Mouse (Mus musculus): ENCODE measurements around the gene Vps26a. TPM values are rescaled to one million over a fixed set of nuclear protein-coding genes. Genes with fewer than 3 reads are reported as not detected.
"Not testable (repeated sequence)": the region's sequence is repeated elsewhere in the genome, so short reads cannot be mapped to it uniquely, and the experiment has no call there.

Vps26a gene
- polyA plus RNA-seq, 1 experiment from 2014 or later = 77.4 TPM

DNA sequence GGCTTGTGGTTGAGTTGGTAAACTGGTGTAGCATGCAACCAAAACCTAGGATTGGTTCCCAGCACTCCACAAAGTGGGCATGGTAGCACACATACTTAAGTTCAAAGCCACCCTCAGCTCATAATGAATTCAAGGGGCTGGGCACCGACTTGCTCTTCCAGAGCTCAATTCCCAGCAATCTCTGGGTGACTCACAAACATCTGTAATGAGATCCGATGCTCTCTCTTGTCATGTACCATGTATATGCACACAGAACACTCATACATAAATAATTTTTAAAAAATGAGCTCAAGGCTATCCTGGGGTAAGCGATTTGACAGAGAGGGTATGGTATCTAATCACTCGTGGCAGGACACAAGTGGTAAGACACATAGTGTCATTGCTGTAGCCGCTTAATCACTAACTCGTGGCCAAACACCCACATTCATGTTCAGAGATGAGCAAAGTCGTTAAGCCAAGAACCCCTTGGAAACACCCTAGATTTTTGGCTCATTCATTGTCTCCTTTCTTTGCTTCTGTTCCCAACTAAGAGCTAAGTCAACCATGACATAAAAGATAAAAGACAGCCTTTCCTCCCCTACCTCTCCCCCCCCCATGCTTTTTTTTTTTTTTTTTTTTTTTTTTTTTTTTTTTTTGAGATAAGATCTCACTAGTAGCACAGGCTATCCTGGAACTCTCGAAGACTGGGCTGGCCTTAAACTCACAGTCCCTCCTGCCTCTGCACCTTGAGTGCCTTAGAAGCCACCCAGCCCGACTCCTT is 18.8 kb upstream of the Vps26a start:
- Histone ChIP-seq H3K9me3 (ENCODE audit: control insufficient read depth, low read length) (no peaks in the 10 kb centered on the region), H3K27me3 (replicated peaks; ENCODE audit: control insufficient read depth, insufficient read depth, low read length) (no peaks in the 10 kb centered on the region), H3K27ac (ENCODE audit: low read depth, low read length) (peak overlapping the region; percentile 82), H3K4me3 (ENCODE audit: low read depth, low read length) (no peak overlapping the region), H3K36me3 (ENCODE audit: control insufficient read depth, insufficient read depth, low read length) (no peaks in the 10 kb centered on the region), H3K4me1 (replicated peaks; ENCODE audit: control insufficient read depth, insufficient read depth, low read length) (peaks cover 39% of the 10 kb centered on the region), H3K4me2 (peak overlapping the region; percentile 85), H3K9ac (ENCODE audit: low read depth, low read length) (no peak overlapping the region)
- WGBS = 59% methylated on average over 9 of the region's 9 CpGs
- ATAC-seq (replicated peaks; ENCODE audit: low FRiP score) (no peak), DNase-seq (ENCODE audit: low spot score) (no peak)

DNA sequence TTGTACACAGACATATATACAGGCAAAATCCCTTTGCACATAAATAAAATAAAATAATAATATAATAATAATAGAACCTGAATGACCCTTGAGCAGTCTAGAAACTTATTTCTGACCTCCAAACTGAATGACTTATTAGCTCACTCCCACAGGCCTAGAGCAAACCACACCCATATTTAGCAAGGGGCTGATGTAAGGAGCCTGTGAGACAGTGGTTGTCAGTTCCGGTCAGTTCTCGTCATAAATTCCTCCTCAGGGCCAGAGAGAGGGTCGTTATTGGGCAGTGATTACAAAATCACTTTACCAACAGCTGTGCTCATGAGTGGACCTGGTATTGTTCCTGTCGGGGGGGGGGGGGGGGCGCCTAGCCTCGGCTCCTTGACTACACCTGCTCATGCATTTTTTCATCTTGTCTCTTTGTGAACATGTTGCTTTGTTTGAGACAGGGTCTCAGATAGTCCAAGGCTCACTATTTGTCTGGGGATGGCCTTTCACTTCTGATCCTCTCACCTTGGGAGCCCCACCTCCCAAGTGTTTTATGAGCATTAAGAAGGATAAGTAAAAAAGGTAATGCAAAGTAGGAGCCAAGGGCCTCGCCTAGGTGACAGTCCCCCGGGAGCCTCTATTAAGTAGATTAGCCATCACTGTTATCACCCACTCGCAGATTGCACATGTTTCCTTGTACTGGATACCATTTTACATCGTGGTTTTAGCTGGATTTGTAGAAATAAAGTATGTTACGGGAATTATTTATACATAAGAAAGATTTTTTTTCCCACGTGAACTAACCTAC is 17.4 kb upstream of the Vps26a start:
- DNase-seq (ENCODE audit: low spot score) (no peak), ATAC-seq (replicated peaks; ENCODE audit: low FRiP score) (peak; percentile 32; the same call in 1 of the 2 replicates)
- Histone ChIP-seq H3K4me1 (replicated peaks; ENCODE audit: control insufficient read depth, insufficient read depth, low read length) (peaks cover 38% of the 10 kb centered on the region), H3K27ac (ENCODE audit: low read depth, low read length) (peak overlapping the region; percentile 30; the same call in 1 of the 2 replicates), H3K27me3 (replicated peaks; ENCODE audit: control insufficient read depth, insufficient read depth, low read length) (no peaks in the 10 kb centered on the region), H3K9me3 (ENCODE audit: control insufficient read depth, low read length) (no peaks in the 10 kb centered on the region), H3K9ac (ENCODE audit: low read depth, low read length) (0 out of 2 replicates have a peak overlapping the region, but pooled peaks have one; percentile 27), H3K36me3 (ENCODE audit: control insufficient read depth, insufficient read depth, low read length) (no peaks in the 10 kb centered on the region), H3K4me2 (peak overlapping the region; percentile 54), H3K4me3 (ENCODE audit: low read depth, low read length) (no peak overlapping the region)
- WGBS = 45% methylated on average over 12 of the region's 12 CpGs

DNA sequence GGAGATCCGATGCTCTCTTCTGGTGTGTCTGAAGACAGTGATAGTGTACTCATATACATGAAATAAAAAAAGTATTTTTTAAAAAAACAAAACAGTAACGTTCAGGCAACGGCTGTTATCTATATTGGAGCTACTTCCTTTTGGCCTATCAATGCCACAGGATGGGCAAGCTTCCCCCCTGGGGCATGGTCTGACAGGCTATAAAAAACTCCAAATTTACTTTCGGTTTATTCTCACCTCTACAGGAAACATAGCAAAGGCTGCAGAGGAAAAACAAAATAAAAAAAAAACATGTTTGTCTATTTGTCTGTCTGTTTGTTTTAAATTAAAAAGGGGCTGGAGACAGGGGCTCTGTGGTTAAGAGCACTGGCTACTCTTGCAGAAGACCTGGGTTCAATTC is 16.7 kb upstream of the Vps26a start:
- DNase-seq (ENCODE audit: low spot score) = no peak
- Histone ChIP-seq H3K9ac (ENCODE audit: low read depth, low read length) (0 out of 2 replicates have a peak overlapping the region, but pooled peaks have one; percentile 27), H3K4me1 (replicated peaks; ENCODE audit: control insufficient read depth, insufficient read depth, low read length) (peaks cover 34% of the 10 kb centered on the region), H3K9me3 (ENCODE audit: control insufficient read depth, low read length) (no peaks in the 10 kb centered on the region), H3K27ac (ENCODE audit: low read depth, low read length) (peak overlapping the region; percentile 28; the same call in 1 of the 2 replicates), H3K27me3 (replicated peaks; ENCODE audit: control insufficient read depth, insufficient read depth, low read length) (no peaks in the 10 kb centered on the region), H3K36me3 (ENCODE audit: control insufficient read depth, insufficient read depth, low read length) (no peaks in the 10 kb centered on the region), H3K4me2 (peak overlapping the region; percentile 54), H3K4me3 (ENCODE audit: low read depth, low read length) (no peak overlapping the region)
- 32% methylated on average over 4 of the region's 4 CpGs for WGBS
- 0 out of 2 replicates have a peak, but pooled peaks have one; percentile 24 for ATAC-seq (replicated peaks; ENCODE audit: low FRiP score)

DNA sequence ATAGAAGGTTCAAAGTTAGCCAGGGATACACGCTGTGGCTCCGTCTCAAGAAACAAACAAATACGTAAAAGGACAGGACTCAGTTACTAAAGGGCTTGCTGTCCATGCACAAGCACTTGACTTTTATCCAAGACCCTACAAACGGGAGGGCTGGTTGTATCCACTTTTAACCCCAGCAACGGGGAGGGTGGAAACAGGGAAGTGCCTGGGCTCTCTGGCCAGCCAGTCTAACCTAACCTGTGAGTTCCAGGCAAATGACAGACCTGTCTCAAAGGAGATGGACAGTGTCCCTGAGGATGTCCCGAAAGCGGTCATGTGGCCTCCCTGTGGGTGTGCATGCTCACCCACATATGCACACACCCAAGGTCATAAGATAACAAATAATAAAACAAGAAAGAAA is 15.3 kb upstream of the Vps26a start:
- Histone ChIP-seq H3K27ac (ENCODE audit: low read depth, low read length) (no peak overlapping the region; the same call in 1 of the 2 replicates), H3K4me1 (replicated peaks; ENCODE audit: control insufficient read depth, insufficient read depth, low read length) (peaks cover 27% of the 10 kb centered on the region), H3K9me3 (ENCODE audit: control insufficient read depth, low read length) (no peaks in the 10 kb centered on the region), H3K27me3 (replicated peaks; ENCODE audit: control insufficient read depth, insufficient read depth, low read length) (no peaks in the 10 kb centered on the region), H3K36me3 (ENCODE audit: control insufficient read depth, insufficient read depth, low read length) (no peaks in the 10 kb centered on the region), H3K4me3 (ENCODE audit: low read depth, low read length) (no peak overlapping the region), H3K9ac (ENCODE audit: low read depth, low read length) (no peak overlapping the region), H3K4me2 (no peak overlapping the region)
- 74% methylated on average over 7 of the region's 7 CpGs for WGBS
- DNase-seq (ENCODE audit: low spot score) = no peak
- no peak for ATAC-seq (replicated peaks; ENCODE audit: low FRiP score)

DNA sequence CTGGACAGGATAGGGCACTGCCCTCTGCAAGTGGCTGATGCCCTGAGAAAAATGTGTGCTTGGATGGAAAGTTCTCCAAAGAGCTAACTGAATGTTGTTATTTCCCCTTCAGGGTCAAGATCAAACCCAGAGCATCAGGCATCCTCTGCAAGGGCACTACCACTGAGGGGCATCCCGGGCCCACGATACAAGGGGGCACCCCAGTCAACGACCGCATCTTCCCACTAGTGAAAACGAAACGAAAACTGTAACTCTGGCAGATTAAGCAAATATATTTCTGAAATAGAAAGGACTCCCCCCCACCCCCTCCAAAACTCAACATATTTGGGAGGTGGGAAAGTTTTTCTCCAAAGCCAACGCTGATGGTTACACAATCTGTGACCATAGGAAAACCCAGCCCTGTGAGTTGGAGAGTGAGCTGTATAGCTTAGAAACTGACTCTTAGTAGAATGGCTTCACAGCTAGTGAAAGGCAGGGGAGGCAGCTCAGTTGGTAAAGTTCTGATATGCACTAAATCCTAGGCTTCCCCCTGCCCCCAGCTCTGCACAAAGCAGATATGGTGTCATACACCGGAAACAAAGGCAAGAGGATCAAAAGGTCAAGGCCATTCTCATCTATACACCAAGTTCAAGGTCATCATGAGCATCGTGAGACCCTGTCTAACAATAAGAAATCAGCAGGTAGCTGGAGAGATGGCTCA is 14.5 kb upstream of the Vps26a start:
- H3K36me3 ChIP-seq (ENCODE audit: control insufficient read depth, insufficient read depth, low read length) = no peaks in the 10 kb centered on the region
- WGBS = 76% methylated on average over 9 of the region's 9 CpGs
- no peak overlapping the region for H3K27ac ChIP-seq (ENCODE audit: low read depth, low read length)
- H3K9ac ChIP-seq (ENCODE audit: low read depth, low read length) = no peak overlapping the region
- peaks cover 25% of the 10 kb centered on the region for H3K4me1 ChIP-seq (replicated peaks; ENCODE audit: control insufficient read depth, insufficient read depth, low read length)
- ATAC-seq (replicated peaks; ENCODE audit: low FRiP score) = no peak
- no peaks in the 10 kb centered on the region for H3K9me3 ChIP-seq (ENCODE audit: control insufficient read depth, low read length)
- no peak overlapping the region for H3K4me3 ChIP-seq (ENCODE audit: low read depth, low read length)
- no peak for DNase-seq (ENCODE audit: low spot score)
- no peak overlapping the region for H3K4me2 ChIP-seq
- no peaks in the 10 kb centered on the region for H3K27me3 ChIP-seq (replicated peaks; ENCODE audit: control insufficient read depth, insufficient read depth, low read length)

DNA sequence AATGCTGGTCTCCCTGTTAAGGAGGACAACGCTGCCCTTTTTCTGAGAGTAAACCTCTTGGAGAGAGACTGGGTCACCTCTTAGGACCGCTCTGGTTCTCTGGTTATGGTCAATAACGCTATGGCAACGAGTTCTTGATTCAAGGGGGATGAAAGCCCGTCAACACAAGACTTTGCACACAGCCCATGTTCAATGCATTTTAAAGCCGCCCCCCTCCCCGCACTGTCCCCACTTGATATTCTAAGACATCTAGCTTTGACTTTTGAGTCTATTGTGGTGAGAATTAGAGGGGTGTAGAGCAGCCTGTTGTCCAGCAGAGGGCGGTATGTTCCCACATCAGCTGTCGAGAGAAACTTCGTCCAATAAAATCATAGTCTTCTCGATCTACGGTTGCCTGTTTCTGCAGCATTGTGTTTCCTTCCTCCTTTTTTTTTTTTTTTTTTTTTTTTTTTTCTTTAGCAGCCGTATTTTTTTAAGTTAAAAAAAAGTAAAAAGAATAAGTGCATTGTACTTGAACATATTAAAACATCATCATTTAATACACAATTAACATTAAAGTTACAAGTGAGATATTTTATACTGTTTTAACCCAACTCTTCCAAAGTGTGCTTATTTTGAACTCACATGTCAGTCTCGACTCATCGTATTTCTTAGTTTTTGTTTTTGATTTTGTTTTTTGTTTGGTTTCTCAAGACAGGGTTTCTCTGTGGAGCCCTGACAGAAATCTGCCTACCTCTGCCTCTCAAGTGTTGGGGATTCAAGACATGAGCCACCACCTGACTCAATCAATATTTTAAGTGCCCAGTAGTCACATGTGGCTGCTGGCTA is 13.7 kb upstream of the Vps26a start:
- Histone ChIP-seq H3K4me3 (ENCODE audit: low read depth, low read length) (no peak overlapping the region), H3K4me2 (no peak overlapping the region), H3K9me3 (ENCODE audit: control insufficient read depth, low read length) (no peaks in the 10 kb centered on the region), H3K27ac (ENCODE audit: low read depth, low read length) (no peak overlapping the region), H3K4me1 (replicated peaks; ENCODE audit: control insufficient read depth, insufficient read depth, low read length) (peaks cover 20% of the 10 kb centered on the region), H3K9ac (ENCODE audit: low read depth, low read length) (no peak overlapping the region), H3K36me3 (ENCODE audit: control insufficient read depth, insufficient read depth, low read length) (no peaks in the 10 kb centered on the region), H3K27me3 (replicated peaks; ENCODE audit: control insufficient read depth, insufficient read depth, low read length) (no peaks in the 10 kb centered on the region)
- no peak for ATAC-seq (replicated peaks; ENCODE audit: low FRiP score)
- peak; percentile 52 for DNase-seq (ENCODE audit: low spot score)
- WGBS = 23% methylated on average over 15 of the region's 15 CpGs

DNA sequence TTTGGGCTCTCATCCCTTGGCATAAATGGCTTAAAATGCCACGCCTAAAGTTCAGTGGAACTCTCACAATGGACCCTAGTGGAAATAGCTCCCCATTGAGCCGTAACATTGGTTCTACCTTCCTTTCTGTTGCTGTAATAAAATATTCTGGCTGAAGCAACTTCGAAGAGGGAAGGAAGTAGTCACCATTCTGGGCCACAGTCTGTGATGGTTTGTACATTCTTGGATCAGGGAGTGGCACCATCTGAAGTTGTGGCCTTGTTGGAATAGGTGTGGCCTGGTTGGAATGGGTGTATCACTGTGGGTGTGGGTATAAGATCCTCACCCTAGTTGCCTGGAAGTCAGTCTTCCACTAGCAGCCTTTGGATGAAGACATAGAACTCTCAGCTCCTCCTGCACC is 5.1 kb upstream of the Vps26a start:
- not testable (repeated sequence) for H3K27me3 ChIP-seq (replicated peaks; ENCODE audit: control insufficient read depth, insufficient read depth, low read length); DNase-seq (ENCODE audit: low spot score); H3K27ac ChIP-seq (ENCODE audit: low read depth, low read length); H3K36me3 ChIP-seq (ENCODE audit: control insufficient read depth, insufficient read depth, low read length); H3K4me3 ChIP-seq (ENCODE audit: low read depth, low read length); H3K4me1 ChIP-seq (replicated peaks; ENCODE audit: control insufficient read depth, insufficient read depth, low read length); H3K9ac ChIP-seq (ENCODE audit: low read depth, low read length); ATAC-seq (replicated peaks; ENCODE audit: low FRiP score); H3K9me3 ChIP-seq (ENCODE audit: control insufficient read depth, low read length); H3K4me2 ChIP-seq
- WGBS = 81% methylated on average over 3 of the region's 3 CpGs

DNA sequence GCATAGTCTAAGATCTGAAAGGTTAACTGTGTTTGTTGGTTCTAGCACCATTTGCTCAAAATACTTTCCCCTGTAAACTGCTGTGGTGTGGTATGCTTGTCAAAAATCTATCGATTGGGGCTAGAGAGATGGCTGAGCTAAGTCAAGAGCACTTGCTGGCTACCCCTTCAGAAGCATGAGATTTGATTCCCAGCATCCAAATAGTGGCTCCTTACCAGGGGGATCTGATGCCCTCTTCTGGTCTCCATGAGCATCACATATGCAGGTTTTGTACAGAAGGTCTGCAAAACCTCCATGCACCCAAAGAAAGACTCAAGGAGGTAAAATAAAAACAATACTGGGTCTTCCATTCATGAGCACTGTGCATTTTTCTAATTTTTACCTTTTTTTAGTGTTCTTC is 1.7 kb upstream of the Vps26a start:
- WGBS = 22% methylated on average over 1 of the region's 1 CpGs
- no peak overlapping the region; the same call in 1 of the 2 replicates for H3K4me2 ChIP-seq
- no peak for DNase-seq (ENCODE audit: low spot score)
- no peaks in the 10 kb centered on the region for H3K9me3 ChIP-seq (ENCODE audit: control insufficient read depth, low read length)
- H3K9ac ChIP-seq (ENCODE audit: low read depth, low read length) = no peak overlapping the region
- no peak for ATAC-seq (replicated peaks; ENCODE audit: low FRiP score)
- no peaks in the 10 kb centered on the region for H3K36me3 ChIP-seq (ENCODE audit: control insufficient read depth, insufficient read depth, low read length)
- H3K27ac ChIP-seq (ENCODE audit: low read depth, low read length) = no peak overlapping the region
- no peak overlapping the region for H3K4me3 ChIP-seq (ENCODE audit: low read depth, low read length)
- H3K4me1 ChIP-seq (replicated peaks; ENCODE audit: control insufficient read depth, insufficient read depth, low read length) = peaks cover 9% of the 10 kb centered on the region; the same call in 1 of the 2 replicates
- H3K27me3 ChIP-seq (replicated peaks; ENCODE audit: control insufficient read depth, insufficient read depth, low read length) = no peaks in the 10 kb centered on the region

All from liver, embryonic 11.5 days (tissue).